Mouse (Mus musculus) liver, postnatal 0 days (tissue): ENCODE results near the gene Pafah1b2. TPM values are rescaled to one million over a fixed set of nuclear protein-coding genes. Genes with fewer than 3 reads are reported as not detected.

Experiments
- ATAC-seq: fragments of 200-750 bp; cut with Nextera tagmentation; 2 replicates; pipeline ENCODE4 v1.8.0; 2017; ENCODE audit warnings: mild to moderate bottlenecking, moderate library complexity
- DNase-seq: peaks from one replicate; pipeline ENCODE4 v3.0.0-alpha.2; 2016
- H3K27ac ChIP-seq: fragments of 300-500 bp; sonication (generic); 2 replicates; pipeline ENCODE4 v1.5.1; 2014; ENCODE audit warnings: antibody characterized with exemption, moderate library complexity, mild to moderate bottlenecking, low read depth
- H3K27me3 ChIP-seq: fragments of 300-500 bp; sonication (generic); 2 replicates; pipeline ENCODE4 v1.6.1; 2014; ENCODE audit warnings: low read length, control low read depth, mixed read lengths; ENCODE audit not compliant: insufficient read depth
- H3K36me3 ChIP-seq: fragments of 300-500 bp; sonication (generic); replicated peaks from 2 replicates; pipeline ENCODE4 v1.6.1; 2014; ENCODE audit warnings: mild to moderate bottlenecking, control low read depth, low read length, moderate library complexity, mixed read lengths; ENCODE audit not compliant: insufficient read depth
- H3K4me1 ChIP-seq: fragments of 300-500 bp; sonication (generic); 2 replicates; pipeline ENCODE4 v1.6.1; 2014; ENCODE audit warnings: antibody characterized with exemption, mild to moderate bottlenecking, control low read depth; ENCODE audit not compliant: insufficient read depth
- H3K4me2 ChIP-seq: fragments of 300-500 bp; sonication (generic); 2 replicates; pipeline ENCODE4 v1.6.1; 2014; ENCODE audit warnings: low read depth, mild to moderate bottlenecking, low read length, moderate library complexity, mixed read lengths
- H3K4me3 ChIP-seq: fragments of 300-500 bp; sonication (generic); 2 replicates; pipeline ENCODE4 v1.5.1; 2014; ENCODE audit warnings: low read depth, low read length
- H3K9ac ChIP-seq: fragments of 300-500 bp; sonication (generic); replicated peaks from 2 replicates; pipeline ENCODE4 v1.6.1; 2014; ENCODE audit warnings: mild to moderate bottlenecking, moderate library complexity
- H3K9me3 ChIP-seq: fragments of 300-500 bp; sonication (generic); 2 replicates; pipeline ENCODE4 v1.6.1; 2016; ENCODE audit warnings: mild to moderate bottlenecking, control low read depth, low read length, mixed read lengths
- CTCF ChIP-seq: sonication (generic); IDR thresholded peaks from 2 replicates; pipeline ENCODE4 v1.5.1; 2016; ENCODE audit warnings: antibody characterized with exemption, low read depth
- EP300 ChIP-seq: IDR thresholded peaks from 2 replicates; pipeline ENCODE4 v1.6.1; 2016; ENCODE audit warnings: antibody characterized with exemption, low read depth, mild to moderate bottlenecking
- WGBS: fragments of 180-500 bp; shearing (Covaris S2); extraction: QIAGEN DNeasy Blood & Tissue Kit; methylation state at CpG from one replicate; pipeline ENCODE4 v1.1.7; 2014; ENCODE audit not compliant: insufficient replicate concordance; 5-methylcytosine and 5-hydroxymethylcytosine counted together
- polyA plus RNA-seq: library from polyadenylated mRNA; unstranded; fragments of >200 nt; fragmentation: Nextera tagmentation; extraction: Ambion mirVana; gene quantifications from 2 replicates; pipeline ENCODE4 v1.2.1, GENCODE M21; 2015

Gene Pafah1b2
- polyA plus RNA-seq, 1 experiment from 2014 or later: 42.6 TPM

- no peak overlapping the region for H3K9ac ChIP-seq
- DNase-seq (peak; percentile 71), ATAC-seq (peak; percentile 70)
- no peak overlapping the region for H3K4me3 ChIP-seq
- WGBS: 17% methylated on average over 3 of the region's 3 CpGs
- H3K9me3 ChIP-seq: no peaks in the 10 kb centered on the region
- H3K27me3 ChIP-seq: no peaks in the 10 kb centered on the region
- H3K4me2 ChIP-seq: no peak overlapping the region
- no peak overlapping the region for H3K27ac ChIP-seq
- peaks cover 7% of the 10 kb centered on the region; the same call in 1 of the 2 replicates for H3K4me1 ChIP-seq
- TF ChIP-seq EP300 (no peak), CTCF (peak; percentile 88)
- H3K36me3 ChIP-seq: peaks cover 20% of the 10 kb centered on the region
These were observed 75.6 kb downstream of the Pafah1b2 start for GRCm38 (mm10) chr9:45936883-45937282.

- 27% methylated on average over 21 of the region's 21 CpGs for WGBS
- Histone ChIP-seq H3K9ac (0 out of 2 replicates have a peak within 1 kb of the TSS, but pooled peaks have one; percentile 11), H3K4me3 (no peak within 1 kb of the TSS), H3K9me3 (no peaks in the 10 kb centered on the region), H3K4me2 (peak within 1 kb of the TSS; percentile 23; the same call in 1 of the 2 replicates), H3K4me1 (peaks cover 11% of the 10 kb centered on the region), H3K36me3 (peaks cover 17% of the 10 kb centered on the region), H3K27me3 (no peaks in the 10 kb centered on the region), H3K27ac (no peak within 1 kb of the TSS)
- TF ChIP-seq EP300 (no peak), CTCF (no peak)
- DNase-seq (no peak), ATAC-seq (no peak)
These were observed 76.8 kb downstream of the Pafah1b2 start, which contains the start of gene Tagln for GRCm38 (mm10) chr9:45935628-45936210. Tagln (minus strand) TSS chr9:45936058.

GRCm38 (mm10) chr9:45932571-45933415, 79.7 kb downstream of the Pafah1b2 start:
- H3K36me3 ChIP-seq: peaks cover 32% of the 10 kb centered on the region
- peak overlapping the region; percentile 52 for H3K9ac ChIP-seq
- peaks cover 11% of the 10 kb centered on the region for H3K4me1 ChIP-seq
- no peak overlapping the region; the same call in 1 of the 2 replicates for H3K4me3 ChIP-seq
- H3K9me3 ChIP-seq: no peaks in the 10 kb centered on the region
- peak overlapping the region; percentile 86 for H3K27ac ChIP-seq
- no peaks in the 10 kb centered on the region for H3K27me3 ChIP-seq
- WGBS: 53% methylated on average over 11 of the region's 11 CpGs
- no peak for TF ChIP-seq CTCF
- TF ChIP-seq EP300: no peak
- peak overlapping the region; percentile 56 for H3K4me2 ChIP-seq
- DNase-seq: peak; percentile 51
- peak; percentile 53 for ATAC-seq

GRCm38 (mm10) chr9:45931958-45932357, 80.5 kb downstream of the Pafah1b2 start:
- Histone ChIP-seq H3K4me2 (no peak overlapping the region), H3K36me3 (peaks cover 39% of the 10 kb centered on the region), H3K27me3 (no peaks in the 10 kb centered on the region), H3K4me1 (peaks cover 11% of the 10 kb centered on the region; the same call in 1 of the 2 replicates), H3K27ac (peak overlapping the region; percentile 86), H3K4me3 (no peak overlapping the region), H3K9ac (no peak overlapping the region), H3K9me3 (no peaks in the 10 kb centered on the region)
- 20% methylated on average over 1 of the region's 1 CpGs for WGBS
- TF ChIP-seq EP300 (no peak), CTCF (no peak)
- DNase-seq (peak; percentile 41), ATAC-seq (peak; percentile 17; the same call in 1 of the 2 replicates)

GRCm38 (mm10) chr9:45929285-45929684, 83.2 kb downstream of the Pafah1b2 start:
- Histone ChIP-seq H3K36me3 (peaks cover 58% of the 10 kb centered on the region), H3K27me3 (no peaks in the 10 kb centered on the region), H3K4me1 (peaks cover 11% of the 10 kb centered on the region; the same call in 1 of the 2 replicates), H3K4me2 (no peak overlapping the region), H3K4me3 (no peak overlapping the region), H3K9ac (no peak overlapping the region), H3K9me3 (no peaks in the 10 kb centered on the region), H3K27ac (no peak overlapping the region)
- ATAC-seq (no peak), DNase-seq (no peak)
- no peak for TF ChIP-seq EP300
- TF ChIP-seq CTCF: no peak
- WGBS: 83% methylated on average over 5 of the region's 5 CpGs

GRCm38 (mm10) chr9:45919895-45920294, 92.6 kb downstream of the Pafah1b2 start:
- TF ChIP-seq CTCF (no peak), EP300 (no peak)
- no peak overlapping the region for H3K4me3 ChIP-seq
- no peak for ATAC-seq

More at GRCm38 (mm10) chr9:45919895-45920294, 92.6 kb downstream of the Pafah1b2 start:
- Histone ChIP-seq H3K9ac (no peak overlapping the region), H3K27ac (no peak overlapping the region), H3K4me1 (no peaks in the 10 kb centered on the region), H3K36me3 (peaks cover 62% of the 10 kb centered on the region), H3K27me3 (no peaks in the 10 kb centered on the region), H3K9me3 (no peaks in the 10 kb centered on the region), H3K4me2 (no peak overlapping the region)
- WGBS: 67% methylated on average over 1 of the region's 1 CpGs
- no peak for DNase-seq
